Mouse (Mus musculus) hindbrain, embryonic 13.5 days (tissue): ENCODE measurements around the gene Exoc6. TPM values are rescaled to one million over a fixed set of nuclear protein-coding genes. Genes with fewer than 3 reads are reported as not detected.
"Not testable (repeated sequence)": the region's sequence is repeated elsewhere in the genome, so short reads cannot be mapped to it uniquely, and the experiment has no call there.

ENCODE experiments used
- ATAC-seq: fragments of 200-750 bp; cut with Nextera tagmentation; 2 replicates; pipeline ENCODE4 v1.8.0; 2017; ENCODE audit warnings: moderate TSS enrichment; ENCODE audit not compliant: low FRiP score
- H3K27ac ChIP-seq: fragments of 300-500 bp; sonication (generic); 2 replicates; pipeline ENCODE4 v1.5.1; 2015; ENCODE audit warnings: inconsistent platforms, mild to moderate bottlenecking, moderate library complexity
- H3K27me3 ChIP-seq: fragments of 300-500 bp; sonication (generic); 2 replicates; pipeline ENCODE4 v1.6.1; 2015; ENCODE audit warnings: mild to moderate bottlenecking, inconsistent platforms
- H3K36me3 ChIP-seq: fragments of 300-500 bp; sonication (generic); 2 replicates; pipeline ENCODE4 v1.6.1; 2015; ENCODE audit warnings: mild to moderate bottlenecking, inconsistent platforms
- H3K4me1 ChIP-seq: fragments of 300-500 bp; sonication (generic); replicated peaks from 2 replicates; pipeline ENCODE4 v1.6.1; 2015; ENCODE audit warnings: inconsistent platforms
- H3K4me2 ChIP-seq: fragments of 300-500 bp; sonication (generic); 2 replicates; pipeline ENCODE4 v1.6.1; 2015; ENCODE audit warnings: inconsistent platforms, mild to moderate bottlenecking, moderate library complexity
- H3K4me3 ChIP-seq: fragments of 300-500 bp; sonication (generic); 2 replicates; pipeline ENCODE4 v1.5.1; 2015; ENCODE audit warnings: mild to moderate bottlenecking, inconsistent platforms
- H3K9ac ChIP-seq: fragments of 300-500 bp; sonication (generic); 2 replicates; pipeline ENCODE4 v1.6.1; 2015; ENCODE audit warnings: mild to moderate bottlenecking, inconsistent platforms
- H3K9me3 ChIP-seq: fragments of 300-500 bp; sonication (generic); 2 replicates; pipeline ENCODE4 v1.6.1; 2016; ENCODE audit warnings: inconsistent platforms
- WGBS: fragments of 180-500 bp; shearing (Covaris S2); methylation state at CpG from one replicate; pipeline ENCODE4 v1.1.7; 2015; 5-methylcytosine and 5-hydroxymethylcytosine counted together
- polyA plus RNA-seq: library from polyadenylated mRNA; unstranded; fragments of >200 nt; fragmentation: Nextera tagmentation; extraction: Ambion mirVana; gene quantifications from 2 replicates; pipeline ENCODE4 v1.2.1, GENCODE M21; 2015

Gene Exoc6
- polyA plus RNA-seq, 1 experiment from 2014 or later = 15.2 TPM

GRCm38 (mm10) chr19:37527736-37528135 is 22.5 kb upstream of the Exoc6 start:
- H3K4me2 ChIP-seq, H3K4me1 ChIP-seq, H3K36me3 ChIP-seq, H3K4me3 ChIP-seq, H3K9me3 ChIP-seq, H3K27ac ChIP-seq, ATAC-seq, H3K9ac ChIP-seq: not testable (repeated sequence)
- peaks cover 20% of the 10 kb centered on the region for H3K27me3 ChIP-seq
- 97% methylated on average over 3 of the region's 3 CpGs for WGBS

- H3K36me3 ChIP-seq = no peaks in the 10 kb centered on the region
- H3K9me3 ChIP-seq = no peaks in the 10 kb centered on the region
- peaks cover 27% of the 10 kb centered on the region for H3K27me3 ChIP-seq
- 56% methylated on average over 6 of the region's 6 CpGs for WGBS
- H3K4me3 ChIP-seq = no peak overlapping the region
- H3K4me2 ChIP-seq = no peak overlapping the region
- no peak for ATAC-seq
- no peak overlapping the region for H3K9ac ChIP-seq
- no peak overlapping the region for H3K27ac ChIP-seq
- H3K4me1 ChIP-seq = no peaks in the 10 kb centered on the region
Measured at GRCm38 (mm10) chr19:37528581-37528980, 21.6 kb upstream of the Exoc6 start.

GRCm38 (mm10) chr19:37529296-37529695 is 20.9 kb upstream of the Exoc6 start:
- Histone ChIP-seq H3K27me3 (peaks cover 27% of the 10 kb centered on the region), H3K4me3 (no peak overlapping the region), H3K9ac (no peak overlapping the region), H3K27ac (no peak overlapping the region), H3K36me3 (no peaks in the 10 kb centered on the region), H3K4me1 (no peaks in the 10 kb centered on the region), H3K4me2 (no peak overlapping the region), H3K9me3 (no peaks in the 10 kb centered on the region)
- no peak for ATAC-seq
- 91% methylated on average over 9 of the region's 9 CpGs for WGBS

- no peaks in the 10 kb centered on the region for H3K36me3 ChIP-seq
- H3K4me3 ChIP-seq = no peak overlapping the region
- no peak overlapping the region for H3K4me2 ChIP-seq
- peaks cover 30% of the 10 kb centered on the region for H3K27me3 ChIP-seq
- no peaks in the 10 kb centered on the region for H3K4me1 ChIP-seq
- H3K9me3 ChIP-seq = no peaks in the 10 kb centered on the region
- H3K27ac ChIP-seq = no peak overlapping the region
- no peak for ATAC-seq
- H3K9ac ChIP-seq = no peak overlapping the region
- 45% methylated on average over 7 of the region's 7 CpGs for WGBS
Measured at GRCm38 (mm10) chr19:37529975-37530515, 20.2 kb upstream of the Exoc6 start.

DNA sequence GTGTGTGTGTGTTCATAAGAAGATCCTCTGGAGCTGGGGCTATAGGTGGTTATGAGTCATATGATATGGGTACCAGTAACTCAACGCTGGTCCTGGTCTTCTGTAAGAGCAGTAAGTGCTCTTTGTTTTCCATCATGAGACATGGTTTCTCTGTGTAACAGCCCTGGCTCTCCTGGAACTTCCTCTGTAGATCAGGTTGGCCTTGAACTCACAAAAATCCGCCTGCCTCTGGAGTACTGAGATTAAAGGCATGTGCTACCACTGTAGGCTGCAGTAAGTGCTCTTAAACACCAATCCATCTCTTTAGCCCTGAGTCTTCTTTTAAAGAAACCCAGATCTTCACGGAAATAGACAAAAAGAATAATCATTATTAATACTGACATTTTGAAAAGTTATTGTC is 19.6 kb upstream of the Exoc6 start:
- Histone ChIP-seq H3K27ac (no peak overlapping the region), H3K4me3 (no peak overlapping the region), H3K4me2 (no peak overlapping the region), H3K36me3 (no peaks in the 10 kb centered on the region), H3K4me1 (no peaks in the 10 kb centered on the region), H3K27me3 (peaks cover 32% of the 10 kb centered on the region), H3K9ac (no peak overlapping the region), H3K9me3 (no peaks in the 10 kb centered on the region)
- 87% methylated on average over 3 of the region's 3 CpGs for WGBS
- ATAC-seq = no peak

GRCm38 (mm10) chr19:37531200-37531845 is 18.9 kb upstream of the Exoc6 start:
- H3K27me3 ChIP-seq = peaks cover 29% of the 10 kb centered on the region
- H3K9me3 ChIP-seq = no peaks in the 10 kb centered on the region
- H3K4me2 ChIP-seq = no peak overlapping the region
- H3K9ac ChIP-seq = no peak overlapping the region
- 56% methylated on average over 7 of the region's 7 CpGs for WGBS
- H3K27ac ChIP-seq = no peak overlapping the region
- no peak overlapping the region for H3K4me3 ChIP-seq
- H3K36me3 ChIP-seq = no peaks in the 10 kb centered on the region
- no peak for ATAC-seq
- no peaks in the 10 kb centered on the region for H3K4me1 ChIP-seq

DNA sequence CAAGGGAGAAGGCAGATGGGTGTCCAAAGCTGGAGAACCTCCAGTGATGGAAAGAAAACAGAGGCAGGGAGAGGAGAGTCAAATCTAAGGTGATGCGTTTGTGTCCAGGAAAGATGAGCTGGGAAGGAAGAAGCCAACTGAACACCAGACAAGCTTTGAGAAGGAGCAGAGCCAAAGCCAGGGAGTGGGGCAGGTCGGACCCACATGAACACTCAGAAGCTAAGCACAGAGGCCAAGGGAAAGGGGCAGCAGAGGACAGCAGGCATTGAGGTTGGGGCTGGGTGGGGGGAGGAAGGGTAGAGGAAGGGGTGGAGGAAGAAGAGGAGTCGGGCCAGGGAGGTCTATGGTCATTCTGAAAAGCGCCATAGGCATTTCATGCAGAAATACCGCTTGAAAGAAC is 17.0 kb upstream of the Exoc6 start:
- Histone ChIP-seq H3K4me3 (no peak overlapping the region), H3K27me3 (peaks cover 32% of the 10 kb centered on the region), H3K9me3 (no peaks in the 10 kb centered on the region), H3K27ac (no peak overlapping the region), H3K4me1 (no peaks in the 10 kb centered on the region), H3K4me2 (no peak overlapping the region), H3K9ac (no peak overlapping the region), H3K36me3 (no peaks in the 10 kb centered on the region)
- WGBS = 92% methylated on average over 5 of the region's 5 CpGs
- ATAC-seq = no peak

GRCm38 (mm10) chr19:37534737-37535365 is 15.4 kb upstream of the Exoc6 start:
- 71% methylated on average over 3 of the region's 3 CpGs for WGBS
- Histone ChIP-seq H3K4me2 (no peak overlapping the region), H3K27ac (no peak overlapping the region), H3K27me3 (peaks cover 46% of the 10 kb centered on the region), H3K36me3 (no peaks in the 10 kb centered on the region), H3K9ac (no peak overlapping the region), H3K4me3 (no peak overlapping the region), H3K4me1 (no peaks in the 10 kb centered on the region), H3K9me3 (no peaks in the 10 kb centered on the region)
- no peak for ATAC-seq

GRCm38 (mm10) chr19:37536426-37536825 is 13.8 kb upstream of the Exoc6 start:
- Histone ChIP-seq H3K4me2 (no peak overlapping the region), H3K4me1 (no peaks in the 10 kb centered on the region), H3K36me3 (no peaks in the 10 kb centered on the region), H3K4me3 (no peak overlapping the region), H3K9ac (no peak overlapping the region), H3K27me3 (peaks cover 44% of the 10 kb centered on the region), H3K9me3 (no peaks in the 10 kb centered on the region), H3K27ac (no peak overlapping the region)
- ATAC-seq = no peak
- WGBS = 62% methylated on average over 7 of the region's 7 CpGs

DNA sequence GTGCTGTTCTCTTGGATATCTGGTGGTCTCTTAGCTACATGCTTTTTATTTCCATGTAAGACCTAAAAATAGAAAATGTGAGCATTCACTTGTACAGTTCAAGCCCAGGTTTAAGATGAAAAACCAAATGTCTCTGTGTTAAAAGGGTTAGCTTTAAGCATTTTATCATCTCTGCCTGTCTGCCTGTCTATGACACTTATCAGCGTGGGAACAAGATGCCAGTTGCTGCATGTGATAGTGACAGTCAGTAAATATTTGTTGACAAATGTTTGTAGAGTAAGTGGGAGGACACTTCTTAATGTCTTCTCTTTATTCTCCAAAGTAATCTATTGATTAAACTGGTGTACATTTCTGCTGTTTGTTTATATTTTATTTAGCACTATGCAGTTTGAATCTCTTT is 12.5 kb upstream of the Exoc6 start:
- no peak for ATAC-seq
- Histone ChIP-seq H3K4me1 (no peaks in the 10 kb centered on the region), H3K9me3 (no peaks in the 10 kb centered on the region), H3K27ac (no peak overlapping the region), H3K4me3 (no peak overlapping the region), H3K4me2 (no peak overlapping the region), H3K27me3 (peaks cover 39% of the 10 kb centered on the region), H3K9ac (no peak overlapping the region), H3K36me3 (no peaks in the 10 kb centered on the region)
- 79% methylated on average over 1 of the region's 1 CpGs for WGBS

GRCm38 (mm10) chr19:37540201-37540600 is 10.0 kb upstream of the Exoc6 start:
- 74% methylated on average over 7 of the region's 7 CpGs for WGBS
- Histone ChIP-seq H3K36me3 (no peaks in the 10 kb centered on the region), H3K4me1 (no peaks in the 10 kb centered on the region), H3K4me3 (no peak overlapping the region), H3K27ac (no peak overlapping the region), H3K9ac (no peak overlapping the region), H3K27me3 (peaks cover 37% of the 10 kb centered on the region), H3K9me3 (no peaks in the 10 kb centered on the region), H3K4me2 (no peak overlapping the region)
- no peak for ATAC-seq

DNA sequence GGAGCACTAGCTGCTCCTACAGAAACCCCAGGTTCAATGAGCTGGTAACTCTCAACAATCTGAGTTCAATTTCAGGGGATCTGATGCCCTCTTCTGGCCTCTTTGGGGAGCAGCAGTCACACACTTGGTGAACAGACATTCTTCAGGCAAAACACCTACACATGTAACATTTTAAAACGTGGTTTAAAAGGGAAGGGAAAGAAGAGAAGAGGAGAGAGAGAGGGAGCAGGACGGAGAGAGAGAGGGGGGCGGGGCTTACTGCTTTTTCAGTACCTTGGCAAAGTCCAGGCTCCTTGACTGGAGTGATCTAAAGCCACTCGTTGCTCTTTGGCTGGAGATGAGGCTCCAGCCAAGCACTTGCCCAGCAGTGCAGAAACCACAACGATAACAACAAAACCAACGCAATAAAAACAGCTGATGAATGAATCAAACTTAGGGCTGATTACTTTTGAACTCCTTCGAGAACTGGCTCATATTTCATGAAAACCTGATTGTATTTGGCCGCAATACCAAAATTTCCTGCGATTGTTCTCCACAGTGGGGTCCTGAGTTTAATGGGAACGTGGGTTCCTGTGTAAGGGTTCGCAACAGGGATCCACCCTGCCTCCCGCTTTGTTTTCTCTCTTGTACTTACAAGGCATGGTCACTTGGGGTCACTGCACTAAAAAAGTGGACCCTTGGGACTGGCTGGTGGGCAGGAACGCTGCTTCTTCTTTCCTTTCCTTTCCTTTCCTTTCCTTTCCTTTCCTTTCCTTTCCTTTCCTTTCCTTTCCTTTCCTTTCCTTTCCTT is 6.5 kb upstream of the Exoc6 start:
- 65% methylated on average over 13 of the region's 13 CpGs for WGBS
- Histone ChIP-seq H3K9ac (no peak overlapping the region), H3K27ac (no peak overlapping the region), H3K4me1 (no peaks in the 10 kb centered on the region), H3K4me2 (no peak overlapping the region), H3K36me3 (no peaks in the 10 kb centered on the region), H3K9me3 (no peaks in the 10 kb centered on the region), H3K4me3 (no peak overlapping the region), H3K27me3 (peaks cover 56% of the 10 kb centered on the region)
- no peak for ATAC-seq
